In the genomic region with DNA sequence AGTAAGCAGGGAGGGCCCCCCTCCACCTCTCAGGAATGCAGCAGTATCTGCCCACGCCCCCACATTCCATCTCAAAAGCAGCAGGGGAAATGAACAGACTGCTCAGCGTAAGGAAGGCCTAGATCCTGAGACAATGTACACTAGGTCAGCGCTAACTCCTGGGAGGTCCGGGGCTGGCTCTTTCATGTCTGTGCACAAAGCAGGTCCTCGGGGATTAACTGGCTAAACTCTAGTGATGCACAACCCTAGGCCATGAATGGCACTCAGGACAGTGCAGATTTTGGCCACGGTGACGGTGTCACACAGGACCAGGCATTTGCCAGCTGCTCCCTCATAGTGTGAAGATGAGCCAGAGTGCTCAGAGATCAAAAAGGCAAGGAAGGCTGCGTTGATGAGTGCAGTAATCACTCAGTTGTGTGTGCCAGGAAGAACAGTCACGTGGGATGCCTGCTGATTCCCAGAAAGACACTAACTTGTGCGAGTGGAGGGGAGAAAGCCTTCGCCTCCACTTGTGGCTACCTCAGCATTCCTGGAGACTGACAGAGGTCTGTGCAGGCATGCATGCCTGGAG, we compare ENCODE assay signal across 11 mouse cellular contexts. TPM values are rescaled to one million over a fixed set of nuclear protein-coding genes. Genes with fewer than 3 reads are reported as not detected.
DNase-seq lines count a peak whose midpoint lies in the region; ATAC-seq and TF ChIP-seq lines count a peak whose summit lies in the region.
"Had no signal": no experiment of that assay in that cellular context is flagged by ENCODE, and none has a peak within 500 bp of the region (broad histone marks: within the 10 kb centered on the region; RNA-seq: fewer than 3 reads in every experiment).

No protein-coding gene starts in this region.

- ATAC-seq in lung, postnatal 0 days, result peak; percentile 61
- 0 out of 2 replicates have a peak, but pooled peaks have one; percentile 39 for ATAC-seq in midbrain, embryonic 16.5 days

- no peak overlapping the region for H3K4me3 ChIP-seq in cerebellum, adult 2 months (replicated peaks; ENCODE audit: insufficient read depth, low read depth, low read length)
- H3K4me3 ChIP-seq in lung, postnatal 0 days (ENCODE audit: low read depth, low read length), result no peak overlapping the region
- H3K4me3 ChIP-seq in lung, adult 2 months (replicated peaks; ENCODE audit: extremely low read depth, low read depth, low read length), result no peak overlapping the region
- H3K4me3 ChIP-seq in kidney, adult 2 months (ENCODE audit: insufficient read depth, low read depth, low read length), result no peak overlapping the region
- no peak overlapping the region for H3K4me3 ChIP-seq in midbrain, embryonic 16.5 days (ENCODE audit: low read depth, low read length)

- no peaks in the 10 kb centered on the region for H3K27me3 ChIP-seq in cerebellum, adult 2 months (ENCODE audit: control insufficient read depth, insufficient read depth, low read length)
- H3K27me3 ChIP-seq in lung, postnatal 0 days (replicated peaks; ENCODE audit: insufficient read depth, low read length), result no peaks in the 10 kb centered on the region
- H3K27me3 ChIP-seq in kidney, adult 2 months (replicated peaks; ENCODE audit: control insufficient read depth, insufficient read depth, low read length), result no peaks in the 10 kb centered on the region
- no peaks in the 10 kb centered on the region for H3K27me3 ChIP-seq in midbrain, embryonic 16.5 days (ENCODE audit: control insufficient read depth, insufficient read depth, low read depth, low read length)

- 26% methylated on average over 11 of the region's 11 CpGs for WGBS in cerebellum, adult 2 months
- 43% methylated on average over 11 of the region's 11 CpGs for WGBS in lung, postnatal 0 days
- 63% methylated on average over 11 of the region's 11 CpGs for WGBS in lung, adult 2 months
- 42% methylated on average over 11 of the region's 11 CpGs for WGBS in kidney, adult 2 months
- 15% methylated on average over 11 of the region's 11 CpGs for WGBS in midbrain, embryonic 16.5 days

- peaks cover 40% of the 10 kb centered on the region for H3K4me1 ChIP-seq in cerebellum, adult 2 months (ENCODE audit: control insufficient read depth, insufficient read depth, low read length)
- no peaks in the 10 kb centered on the region for H3K4me1 ChIP-seq in lung, postnatal 0 days (ENCODE audit: insufficient read depth, low read depth, low read length)
- no peaks in the 10 kb centered on the region for H3K4me1 ChIP-seq in lung, adult 2 months (ENCODE audit: control insufficient read depth, insufficient read depth, low read length)
- H3K4me1 ChIP-seq in kidney, adult 2 months (ENCODE audit: control insufficient read depth, insufficient read depth, low read length), result no peaks in the 10 kb centered on the region; the same call in 1 of the 2 replicates
- no peaks in the 10 kb centered on the region; the same call in 1 of the 2 replicates for H3K4me1 ChIP-seq in midbrain, embryonic 16.5 days (ENCODE audit: control insufficient read depth, insufficient read depth, low read length)

- intact Hi-C loops in left cerebral cortex, postnatal 36 days (cut with DNase I), result no loop called here

- no peak overlapping the region for H3K9ac ChIP-seq in lung, postnatal 0 days (replicated peaks; ENCODE audit: low read depth)
- H3K9ac ChIP-seq in midbrain, embryonic 16.5 days (ENCODE audit: low read depth, low read length), result no peak overlapping the region

- H3K36me3 ChIP-seq in lung, postnatal 0 days (ENCODE audit: insufficient read depth, low read length), result no peaks in the 10 kb centered on the region
- no peaks in the 10 kb centered on the region for H3K36me3 ChIP-seq in kidney, adult 2 months (ENCODE audit: control insufficient read depth, insufficient read depth, low read length)
- H3K36me3 ChIP-seq in midbrain, embryonic 16.5 days (ENCODE audit: control insufficient read depth, insufficient read depth, low read length), result no peaks in the 10 kb centered on the region

- DNase-seq in cerebellum, adult 2 months, result peak in 1 of 2 experiments; percentile 46
- DNase-seq in cerebellum, adult 18-20 months, result no peak
- no peak for DNase-seq in lung, postnatal 0 days (ENCODE audit: low spot score)
- no peak for DNase-seq in lung, adult 2 months
- DNase-seq in kidney, adult 2 months, result peak; percentile 60
- DNase-seq in left cerebral cortex, postnatal 36 days (ENCODE audit: low spot score in 2 of 2), result no peak
- no peak for DNase-seq in c-Kit-positive CD71-positive TER-119-positive erythroid progenitor cells, embryonic 14.5 days (ENCODE audit: low spot score)
- DNase-seq: layer of hippocampus, postnatal 36 days had no signal

- TF ChIP-seq POLR2A in cerebellum, adult 2 months (IDR thresholded peaks at IDR 0.05; ENCODE audit: borderline replicate concordance, insufficient read depth, low read length), result no peak
- no peak for TF ChIP-seq POLR2A in lung, adult 2 months (IDR thresholded peaks at IDR 0.05; ENCODE audit: borderline replicate concordance, extremely low read depth, low read depth, low read length)
- no peak for TF ChIP-seq POLR2A in kidney, adult 2 months (IDR thresholded peaks at IDR 0.05; ENCODE audit: low read depth, low read length)

- H3K9me3 ChIP-seq in lung, postnatal 0 days (ENCODE audit: low read length), result no peaks in the 10 kb centered on the region
- H3K9me3 ChIP-seq in midbrain, embryonic 16.5 days (replicated peaks; ENCODE audit: control insufficient read depth, low read length, poor library complexity, severe bottlenecking), result no peaks in the 10 kb centered on the region

- H3K4me2 ChIP-seq in lung, postnatal 0 days (replicated peaks; ENCODE audit: low read depth, low read length), result no peak overlapping the region
- no peak overlapping the region for H3K4me2 ChIP-seq in midbrain, embryonic 16.5 days (ENCODE audit: low read length)

- TF ChIP-seq CTCF in cerebellum, adult 2 months (IDR thresholded peaks at IDR 0.05; ENCODE audit: borderline replicate concordance, insufficient read depth, low read depth, low read length), result no peak
- no peak for TF ChIP-seq CTCF in lung, postnatal 0 days (IDR thresholded peaks at IDR 0.05)
- no peak for TF ChIP-seq CTCF in lung, adult 2 months (IDR thresholded peaks at IDR 0.05; ENCODE audit: insufficient read depth, low read length)
- TF ChIP-seq CTCF in kidney, adult 2 months (conservative IDR thresholded peaks at IDR 0.05; ENCODE audit: insufficient read depth, insufficient read length, low read depth, low read length), result no peak

- peak overlapping the region; percentile 22; the same call in 1 of the 2 replicates for H3K27ac ChIP-seq in cerebellum, adult 2 months (ENCODE audit: insufficient read depth, low read length)
- no peak overlapping the region for H3K27ac ChIP-seq in lung, postnatal 0 days (ENCODE audit: low read length)
- H3K27ac ChIP-seq in kidney, adult 2 months (ENCODE audit: insufficient read depth, low read depth, low read length), result no peak overlapping the region
- no peak overlapping the region for H3K27ac ChIP-seq in midbrain, embryonic 16.5 days (ENCODE audit: low read length)

- no peak for TF ChIP-seq EP300 in lung, postnatal 0 days (IDR thresholded peaks at IDR 0.05)

RNA-seq across cellular contexts. Expression of a gene that starts 28.9 kb away (rescaled TPM):
- 23.3 and 27.8 TPM in 2 replicates for polyA plus RNA-seq in cerebellum, adult 2 months (2012; rRNA removed)
- 31.8 and 32.4 TPM in 2 replicates for polyA plus RNA-seq in lung, postnatal 0 days (2015; fragmentation: Nextera tagmentation; extraction: Ambion mirVana)
- 11.2 and 15.3 TPM in 2 replicates for polyA plus RNA-seq in lung, adult 2 months (2012; rRNA removed)
- 5.3 and 6.5 TPM in 2 replicates for polyA plus RNA-seq in kidney, adult 2 months (2012; rRNA removed)
- polyA plus RNA-seq in midbrain, embryonic 16.5 days (2015; fragmentation: Nextera tagmentation; extraction: Ambion mirVana), result 18.4 and 27.3 TPM in 2 replicates
- total RNA-seq in left cerebral cortex, postnatal 36 days (2021), result 10 to 100 TPM; 17.2 to 20.5 TPM

RNA-seq across cellular contexts. Expression of a gene that starts 47.1 kb away (rescaled TPM):
- polyA plus RNA-seq in cerebellum, adult 2 months (2012; rRNA removed), result not detected in 2 replicates
- polyA plus RNA-seq in lung, postnatal 0 days (2015; fragmentation: Nextera tagmentation; extraction: Ambion mirVana), result not detected in 2 replicates
- polyA plus RNA-seq in lung, adult 2 months (2012; rRNA removed), result not detected in 2 replicates
- not detected in 2 replicates for polyA plus RNA-seq in kidney, adult 2 months (2012; rRNA removed)
- not detected in 2 replicates for polyA plus RNA-seq in midbrain, embryonic 16.5 days (2015; fragmentation: Nextera tagmentation; extraction: Ambion mirVana)
- total RNA-seq in left cerebral cortex, postnatal 36 days (2021), result not detected
- total RNA-seq: layer of hippocampus, postnatal 36 days; monocyte, adult 5-6 weeks had no signal
- polyA plus RNA-seq: frontal cortex, adult 2 months had no signal
